Mouse (Mus musculus) B cell, adult 2 months (primary cell): ENCODE results near the gene Hnrnpr.

Experiments used
- DNase-seq, 2 experiments: peaks; one replicate each; pipeline ENCODE4 v3.0.0; 2022

Hnrnpr gene

DNA sequence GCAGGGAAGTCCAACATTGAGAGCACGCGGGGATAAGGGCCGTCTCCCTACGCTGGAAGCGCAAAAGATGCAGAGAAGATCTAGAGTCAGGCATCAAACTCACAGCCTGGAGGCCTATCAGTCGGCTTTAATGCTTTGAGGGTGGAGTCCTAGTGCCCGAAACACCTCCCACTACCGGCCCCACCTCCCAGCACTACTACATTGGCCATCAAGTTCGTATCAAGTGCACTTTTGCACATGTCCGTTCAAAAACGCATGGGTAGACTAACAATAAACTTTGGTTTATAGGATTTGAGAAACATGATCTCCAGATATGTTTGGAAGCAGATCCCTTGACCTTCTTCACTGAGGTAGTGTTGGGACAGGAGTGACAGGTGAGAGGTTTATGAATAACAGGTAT, 962 bp upstream of the Hnrnpr start:
- DNase-seq, result peak; percentile 76 to 79

- peak; percentile 61 to 66 for DNase-seq
Measured at GRCm38 (mm10) chr4:136311042-136311999, 579 bp downstream of the Hnrnpr start.

DNA sequence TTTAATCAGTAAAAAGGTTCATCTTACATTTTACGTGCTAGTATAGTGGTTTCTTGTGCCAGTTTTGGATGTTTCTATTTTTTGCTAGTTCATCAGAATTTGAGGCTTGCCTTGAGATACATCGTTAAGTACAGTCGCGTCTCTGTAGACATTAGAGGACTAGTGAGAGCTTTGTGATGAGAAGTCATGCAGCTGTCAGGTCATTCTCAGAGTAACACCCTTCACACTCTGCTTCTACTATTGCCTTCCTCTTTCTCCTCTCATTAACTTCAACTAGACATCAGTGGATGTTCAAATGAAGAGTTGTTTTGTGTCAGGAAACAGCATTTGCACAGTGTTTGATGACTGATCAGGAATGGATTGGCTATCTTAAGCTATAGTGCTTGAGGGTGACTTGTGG, 1.9 kb downstream of the Hnrnpr start:
- peak in 1 of 2 experiments; percentile 3 for DNase-seq

DNA sequence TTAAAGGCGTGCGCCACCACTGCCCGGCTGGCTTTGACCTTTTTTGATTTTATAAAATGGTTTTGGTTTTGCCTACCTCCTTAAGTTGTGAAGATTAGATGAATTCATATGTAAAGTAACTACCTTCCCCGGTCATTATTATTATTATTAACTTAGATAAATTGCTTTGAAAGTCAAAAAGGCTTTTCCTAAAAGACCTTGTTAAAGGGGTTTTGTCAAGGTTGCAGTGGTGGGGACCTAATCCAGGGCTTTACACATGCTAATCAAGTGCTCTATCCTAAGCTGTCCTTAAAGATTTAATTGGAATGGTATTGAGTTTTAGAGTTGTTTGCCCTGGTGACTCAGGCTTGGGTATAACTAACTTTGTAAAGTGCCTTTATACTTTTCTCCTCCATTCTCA, 6.9 kb downstream of the Hnrnpr start:
- no peak for DNase-seq

DNA sequence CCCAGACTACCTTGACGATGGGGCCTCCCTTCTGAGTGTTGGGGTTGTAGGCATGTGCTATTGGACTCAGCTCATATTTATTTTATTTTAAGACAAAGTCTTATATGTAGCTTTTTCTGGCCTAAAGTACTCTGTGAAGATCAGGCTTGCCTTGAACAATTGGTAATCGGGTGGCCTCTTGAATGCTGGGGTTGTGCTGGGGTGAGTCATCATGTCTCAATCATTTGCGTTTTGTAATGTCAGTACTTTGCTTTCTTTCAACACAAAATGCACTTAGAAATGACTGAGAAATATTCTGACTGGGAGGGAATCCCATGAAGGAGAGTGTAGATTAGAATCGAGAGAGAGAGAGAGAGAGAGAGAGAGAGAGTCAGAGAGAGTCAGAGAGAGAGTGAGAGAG, 9.3 kb downstream of the Hnrnpr start:
- DNase-seq, result no peak

- no peak for DNase-seq
Measured at GRCm38 (mm10) chr4:136324226-136324625, 13.5 kb downstream of the Hnrnpr start.

DNA sequence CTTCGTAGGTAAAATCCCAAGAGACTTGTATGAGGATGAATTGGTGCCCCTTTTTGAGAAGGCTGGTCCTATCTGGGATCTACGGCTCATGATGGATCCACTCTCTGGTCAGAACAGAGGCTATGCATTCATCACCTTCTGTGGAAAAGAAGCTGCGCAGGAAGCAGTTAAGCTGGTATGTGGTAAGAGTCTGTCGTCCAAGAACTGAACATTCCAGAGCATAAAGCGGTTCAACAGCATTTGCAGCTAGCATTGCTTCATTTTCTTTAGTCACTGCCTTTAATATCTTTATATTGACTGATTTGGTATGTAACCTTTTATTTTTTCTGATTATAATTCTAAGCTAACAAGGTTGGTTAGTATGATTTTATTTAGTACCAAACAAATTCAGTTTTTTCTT, 16.5 kb downstream of the Hnrnpr start:
- DNase-seq, result no peak

GRCm38 (mm10) chr4:136328115-136328514, 17.4 kb downstream of the Hnrnpr start:
- DNase-seq, result peak in 1 of 2 experiments; percentile 9

- no peak for DNase-seq
Measured at GRCm38 (mm10) chr4:136331709-136332108, 21.0 kb downstream of the Hnrnpr start.

- no peak for DNase-seq
Measured at GRCm38 (mm10) chr4:136333191-136333590, 22.4 kb downstream of the Hnrnpr start.

GRCm38 (mm10) chr4:136335065-136335464, 24.3 kb downstream of the Hnrnpr start:
- DNase-seq, result no peak

DNA sequence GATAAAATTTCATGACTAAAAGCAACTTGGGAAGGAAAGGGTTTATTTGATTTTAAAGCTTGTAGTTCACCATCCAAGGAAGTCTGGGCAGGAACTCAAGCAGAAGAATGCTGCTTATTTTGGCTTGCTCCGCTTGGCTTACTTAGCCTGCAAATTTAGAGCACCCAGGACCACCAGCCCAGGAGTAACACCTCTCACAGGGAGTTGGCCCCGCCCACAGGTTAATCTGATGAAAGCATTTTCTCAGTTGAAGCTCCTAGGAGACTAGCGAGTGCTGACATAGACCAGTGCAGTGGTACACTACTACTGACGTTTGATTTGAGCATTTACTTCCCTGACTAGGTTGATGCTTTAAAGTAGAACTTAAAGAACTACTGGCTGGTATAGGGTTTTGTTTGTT, 26.4 kb downstream of the Hnrnpr start:
- no peak for DNase-seq

- no peak for DNase-seq
Measured at GRCm38 (mm10) chr4:136349616-136350015, 38.9 kb downstream of the Hnrnpr start.

GRCm38 (mm10) chr4:136357026-136357425, 46.3 kb downstream of the Hnrnpr start:
- DNase-seq, result no peak

GRCm38 (mm10) chr4:136357429-136357828, 46.7 kb downstream of the Hnrnpr start:
- DNase-seq, result no peak

GRCm38 (mm10) chr4:136367856-136368255, 57.1 kb downstream of the Hnrnpr start:
- DNase-seq, result no peak

- DNase-seq, result peak; percentile 58 to 66
Measured at GRCm38 (mm10) chr4:136369727-136370126, 59.0 kb downstream of the Hnrnpr start.

GRCm38 (mm10) chr4:136373494-136374181, 62.9 kb downstream of the Hnrnpr start:
- DNase-seq, result no peak

GRCm38 (mm10) chr4:136377001-136377400, 66.3 kb downstream of the Hnrnpr start:
- no peak for DNase-seq

- DNase-seq, result no peak
Measured at GRCm38 (mm10) chr4:136383052-136383451, 72.3 kb downstream of the Hnrnpr start.

DNA sequence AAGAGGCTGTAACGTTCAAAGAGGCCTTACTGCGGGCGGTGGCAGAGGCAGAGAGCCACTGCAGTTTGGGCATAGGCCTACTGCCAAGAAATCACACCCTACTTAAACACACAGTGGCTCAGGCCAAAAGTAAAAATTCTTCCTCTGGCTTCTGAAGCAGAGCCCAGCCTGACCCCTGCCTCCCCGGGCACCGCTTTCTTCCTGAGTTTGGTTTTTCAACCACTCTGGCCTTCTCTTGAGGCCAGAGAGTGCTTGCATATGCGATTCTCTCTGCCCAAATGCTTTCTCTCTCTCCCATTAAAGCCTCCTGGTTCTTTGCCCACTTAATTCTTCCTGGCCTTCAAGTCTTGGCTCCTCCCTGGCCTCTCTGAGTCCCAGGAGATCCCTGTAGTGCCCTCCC, 73.1 kb downstream of the Hnrnpr start:
- no peak for DNase-seq

DNA sequence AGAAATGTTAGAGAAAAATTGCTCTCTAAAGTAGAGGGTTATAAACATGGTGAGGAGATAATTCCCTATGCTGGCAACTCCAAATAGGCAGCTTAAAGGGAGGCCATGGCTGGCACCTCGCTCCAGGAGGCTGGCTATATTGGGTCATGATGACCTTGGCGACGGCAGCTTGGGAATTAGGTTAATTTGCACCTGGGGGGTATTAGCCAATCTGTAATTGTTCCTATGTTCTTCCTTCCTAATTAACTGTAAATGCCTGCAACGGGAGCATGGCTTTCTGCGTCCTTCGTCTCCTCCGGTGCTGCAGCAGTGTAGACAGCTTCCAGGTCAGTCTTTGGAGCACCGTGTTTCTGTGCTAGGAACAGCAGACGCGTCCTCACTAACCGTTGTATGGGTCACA, 76.5 kb downstream of the Hnrnpr start:
- DNase-seq, result no peak

- DNase-seq, result no peak
Measured at GRCm38 (mm10) chr4:136401806-136402205, 91.1 kb downstream of the Hnrnpr start.

DNA sequence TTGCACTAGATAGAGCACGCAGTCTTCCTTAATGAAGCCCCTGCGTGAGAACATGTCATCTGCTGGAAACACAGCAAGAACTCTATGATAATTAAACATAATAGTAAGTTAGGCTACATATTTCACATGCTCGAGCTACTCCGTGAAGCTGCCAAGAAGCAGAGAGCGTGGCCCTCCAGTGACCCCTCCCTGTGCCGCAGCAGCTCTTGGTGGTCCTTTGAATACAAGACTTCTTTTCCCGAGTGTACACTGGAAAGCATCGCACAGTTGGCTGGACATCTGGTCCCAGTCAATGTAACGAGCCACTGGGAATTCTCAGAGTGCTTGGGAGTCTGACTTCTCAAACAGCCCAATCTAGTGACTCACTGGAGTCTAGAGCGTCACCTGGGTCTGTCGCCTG, 97.1 kb downstream of the Hnrnpr start:
- DNase-seq, result no peak
